Mouse (Mus musculus): Measurements from ENCODE around the gene Slc39a3. TPM values are rescaled to one million over a fixed set of nuclear protein-coding genes. Genes with fewer than 3 reads are reported as not detected.

Slc39a3 gene
- polyA plus RNA-seq, 1 experiment from 2014 or later: 17.4 TPM

GRCm38 (mm10) chr10:81033586-81033985 is 3.6 kb downstream of the Slc39a3 start:
- Histone ChIP-seq H3K9me3 (replicated peaks) (no peaks in the 10 kb centered on the region), H3K36me3 (peaks cover 31% of the 10 kb centered on the region), H3K4me1 (peaks cover 18% of the 10 kb centered on the region), H3K27ac (replicated peaks) (no peak overlapping the region), H3K27me3 (ENCODE audit: low read depth, poor library complexity, severe bottlenecking) (no peaks in the 10 kb centered on the region), H3K4me3 (no peak overlapping the region)
- WGBS: 84% methylated on average over 10 of the region's 10 CpGs
- no peak for DNase-seq (ENCODE audit: low spot score)

- Histone ChIP-seq H3K4me3 (no peak overlapping the region), H3K9me3 (replicated peaks) (no peaks in the 10 kb centered on the region), H3K4me1 (peaks cover 18% of the 10 kb centered on the region), H3K27ac (replicated peaks) (no peak overlapping the region), H3K36me3 (peaks cover 31% of the 10 kb centered on the region), H3K27me3 (ENCODE audit: low read depth, poor library complexity, severe bottlenecking) (peaks cover 24% of the 10 kb centered on the region)
- DNase-seq (ENCODE audit: low spot score): no peak
- 75% methylated on average over 10 of the region's 10 CpGs for WGBS
These were observed 8.2 kb downstream of the Slc39a3 start for GRCm38 (mm10) chr10:81029031-81029430.

DNA sequence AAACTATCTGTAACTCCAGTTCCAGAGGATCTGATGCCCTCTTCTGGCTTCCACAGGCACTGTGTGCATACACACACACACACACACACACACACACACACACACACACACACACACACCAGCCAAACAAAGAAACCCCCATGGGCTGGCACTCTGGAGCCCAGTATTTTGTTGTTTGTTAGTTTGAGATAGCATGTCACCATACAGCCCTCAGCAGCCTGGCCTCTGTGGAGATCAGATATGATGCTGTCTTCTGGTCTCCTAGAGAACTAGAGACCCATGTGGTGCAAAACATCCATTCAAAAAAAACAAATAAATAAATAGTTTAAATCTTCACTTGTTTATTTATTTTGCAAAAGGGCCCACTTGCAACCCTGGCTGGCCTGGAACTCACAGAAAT is 9.0 kb downstream of the Slc39a3 start:
- Histone ChIP-seq H3K36me3 (peaks cover 26% of the 10 kb centered on the region), H3K27ac (replicated peaks) (no peak overlapping the region), H3K9me3 (replicated peaks) (no peaks in the 10 kb centered on the region), H3K4me1 (peaks cover 18% of the 10 kb centered on the region), H3K27me3 (ENCODE audit: low read depth, poor library complexity, severe bottlenecking) (peaks cover 32% of the 10 kb centered on the region), H3K4me3 (no peak overlapping the region)
- no peak for DNase-seq (ENCODE audit: low spot score)

DNA sequence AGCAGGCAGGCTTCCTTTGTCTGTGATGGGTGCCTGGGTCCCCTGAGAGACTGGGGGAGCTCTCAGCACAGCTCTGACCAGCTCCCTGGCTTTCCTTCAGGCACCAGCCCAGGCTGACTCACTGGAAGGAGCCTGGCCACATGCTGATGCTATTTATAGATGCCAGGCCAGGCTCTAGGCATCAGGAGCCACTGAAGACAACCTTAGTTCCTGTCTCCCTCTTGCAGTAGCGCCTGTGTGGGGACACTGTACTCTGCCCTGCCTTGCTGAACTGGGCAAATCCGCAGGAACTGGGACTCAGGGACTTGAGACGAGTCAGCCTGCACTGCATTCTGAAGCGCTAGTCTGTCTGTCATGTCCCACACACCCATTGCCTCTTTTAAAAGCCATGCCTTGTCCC is 9.9 kb downstream of the Slc39a3 start:
- Histone ChIP-seq H3K4me1 (peaks cover 19% of the 10 kb centered on the region), H3K27me3 (ENCODE audit: low read depth, poor library complexity, severe bottlenecking) (peaks cover 41% of the 10 kb centered on the region), H3K9me3 (replicated peaks) (no peaks in the 10 kb centered on the region), H3K27ac (replicated peaks) (no peak overlapping the region), H3K36me3 (peaks cover 19% of the 10 kb centered on the region), H3K4me3 (no peak overlapping the region)
- 80% methylated on average over 4 of the region's 4 CpGs for WGBS
- no peak for DNase-seq (ENCODE audit: low spot score)

DNA sequence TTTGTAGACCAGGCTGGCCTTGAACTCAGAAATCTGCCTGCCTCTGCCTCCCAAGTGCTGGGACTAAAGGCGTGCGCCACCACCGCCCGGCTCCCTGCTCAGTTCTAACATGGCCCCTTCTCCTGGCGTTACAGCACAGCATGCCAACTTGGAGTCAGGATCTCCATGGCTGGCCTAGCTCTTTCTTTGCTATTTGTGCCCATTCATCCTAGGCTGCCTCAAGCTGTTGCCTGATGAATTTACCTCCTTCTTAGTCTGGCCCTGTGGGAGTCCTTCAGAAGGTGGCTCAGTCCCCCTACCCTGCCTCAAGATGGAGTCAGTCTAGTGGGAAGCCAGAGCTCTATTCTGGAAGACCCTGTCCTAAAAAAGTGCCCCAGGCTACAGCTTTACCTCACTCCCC is 10.4 kb downstream of the Slc39a3 start:
- peaks cover 23% of the 10 kb centered on the region for H3K4me1 ChIP-seq
- H3K27ac ChIP-seq (replicated peaks): no peak overlapping the region
- WGBS: 93% methylated on average over 5 of the region's 5 CpGs
- H3K36me3 ChIP-seq: peaks cover 18% of the 10 kb centered on the region
- no peak for DNase-seq (ENCODE audit: low spot score)
- peaks cover 45% of the 10 kb centered on the region for H3K27me3 ChIP-seq (ENCODE audit: low read depth, poor library complexity, severe bottlenecking)
- H3K9me3 ChIP-seq (replicated peaks): no peaks in the 10 kb centered on the region
- H3K4me3 ChIP-seq: no peak overlapping the region

- Histone ChIP-seq H3K9me3 (replicated peaks) (no peaks in the 10 kb centered on the region), H3K36me3 (peaks cover 8% of the 10 kb centered on the region), H3K27ac (replicated peaks) (peak within 1 kb of the TSS; percentile 76), H3K4me3 (peak within 1 kb of the TSS; percentile 62), H3K4me1 (peaks cover 27% of the 10 kb centered on the region), H3K27me3 (ENCODE audit: low read depth, poor library complexity, severe bottlenecking) (peaks cover 56% of the 10 kb centered on the region)
- 57% methylated on average over 12 of the region's 12 CpGs for WGBS
- DNase-seq (ENCODE audit: low spot score): no peak
These were observed 11.5 kb downstream of the Slc39a3 start, which contains the start of gene Diras1 for GRCm38 (mm10) chr10:81025639-81026275. Gene Diras1, minus strand, starts transcription at chr10:81025662.

DNA sequence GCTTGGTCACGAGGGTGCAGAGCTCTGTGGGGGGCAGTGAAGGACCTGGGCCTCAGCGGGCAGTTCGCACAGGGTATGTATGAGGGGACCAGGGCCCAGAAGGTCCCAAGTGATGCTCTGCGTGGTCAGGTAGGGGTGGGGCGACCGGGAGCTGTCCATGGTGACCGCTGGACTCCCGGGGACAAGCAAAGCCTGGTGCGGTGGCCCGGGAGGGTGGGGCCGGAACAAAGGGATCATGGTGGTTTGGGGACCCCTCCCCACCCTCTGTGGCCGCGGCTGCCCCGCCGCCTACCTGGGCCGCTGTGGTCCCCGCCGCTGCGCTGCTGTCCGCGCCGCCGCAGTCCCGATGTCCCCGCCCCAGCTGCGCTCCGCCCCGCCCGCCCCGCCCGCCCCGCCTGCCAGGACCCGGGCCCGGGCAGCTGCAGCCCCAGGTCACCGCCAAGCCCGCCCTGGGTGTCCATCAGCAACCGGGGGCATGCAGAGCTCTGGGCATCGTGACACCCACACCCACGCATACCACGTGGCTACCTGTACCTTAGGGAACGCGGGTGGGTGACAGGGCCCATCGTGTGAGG is 12.1 kb downstream of the Slc39a3 start:
- Histone ChIP-seq H3K4me1 (peaks cover 27% of the 10 kb centered on the region), H3K27ac (replicated peaks) (peak overlapping the region; percentile 76), H3K36me3 (peaks cover 2% of the 10 kb centered on the region), H3K9me3 (replicated peaks) (no peaks in the 10 kb centered on the region), H3K4me3 (peak overlapping the region; percentile 62), H3K27me3 (ENCODE audit: low read depth, poor library complexity, severe bottlenecking) (peaks cover 58% of the 10 kb centered on the region)
- DNase-seq (ENCODE audit: low spot score): no peak
- WGBS: 2% methylated on average over 43 of the region's 43 CpGs

GRCm38 (mm10) chr10:81024346-81024937 is 12.8 kb downstream of the Slc39a3 start:
- peaks cover 28% of the 10 kb centered on the region for H3K4me1 ChIP-seq
- DNase-seq (ENCODE audit: low spot score): no peak
- H3K27me3 ChIP-seq (ENCODE audit: low read depth, poor library complexity, severe bottlenecking): peaks cover 58% of the 10 kb centered on the region
- peak overlapping the region; percentile 62 for H3K4me3 ChIP-seq
- 78% methylated on average over 5 of the region's 5 CpGs for WGBS
- no peaks in the 10 kb centered on the region for H3K9me3 ChIP-seq (replicated peaks)
- peak overlapping the region; percentile 76 for H3K27ac ChIP-seq (replicated peaks)
- H3K36me3 ChIP-seq: no peaks in the 10 kb centered on the region

GRCm38 (mm10) chr10:81022744-81023143 is 14.5 kb downstream of the Slc39a3 start:
- 69% methylated on average over 8 of the region's 8 CpGs for WGBS
- no peaks in the 10 kb centered on the region for H3K36me3 ChIP-seq
- peaks cover 58% of the 10 kb centered on the region for H3K27me3 ChIP-seq (ENCODE audit: low read depth, poor library complexity, severe bottlenecking)

DNA sequence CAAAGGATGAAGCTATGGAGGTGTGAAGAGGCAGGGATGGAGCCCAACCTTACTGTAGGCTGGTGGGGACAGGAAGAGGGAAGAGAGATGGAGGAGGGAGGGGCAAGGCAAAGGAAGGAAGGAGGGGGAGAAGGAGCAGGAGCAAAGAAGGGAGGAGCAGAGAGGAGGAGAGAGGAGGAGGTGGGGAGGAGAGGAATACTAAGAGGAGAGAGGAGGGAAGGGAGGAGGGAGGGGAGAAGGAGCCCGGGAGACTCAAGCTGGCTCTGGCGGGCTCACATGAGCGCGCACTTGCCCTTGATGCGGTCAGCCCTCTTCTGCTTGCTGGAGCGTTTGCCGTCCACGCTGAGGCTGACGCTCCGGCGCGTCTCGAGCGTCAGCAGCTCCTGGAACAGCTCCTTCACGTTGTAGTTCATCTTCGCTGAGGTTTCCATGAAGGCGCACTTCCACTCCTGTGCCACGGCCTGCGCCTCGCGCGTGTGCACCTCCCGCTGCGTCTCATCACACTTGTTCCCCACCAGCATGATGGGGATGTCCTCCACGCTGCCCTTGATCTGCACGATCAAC is 15.6 kb downstream of the Slc39a3 start:
- no peaks in the 10 kb centered on the region for H3K9me3 ChIP-seq (replicated peaks)
- H3K27me3 ChIP-seq (ENCODE audit: low read depth, poor library complexity, severe bottlenecking): peaks cover 58% of the 10 kb centered on the region
- peak overlapping the region; percentile 27; the same call in 1 of the 2 replicates for H3K4me3 ChIP-seq
- DNase-seq (ENCODE audit: low spot score): no peak
- H3K27ac ChIP-seq (replicated peaks): no peak overlapping the region
- peaks cover 29% of the 10 kb centered on the region for H3K4me1 ChIP-seq
- H3K36me3 ChIP-seq: no peaks in the 10 kb centered on the region
- 15% methylated on average over 26 of the region's 26 CpGs for WGBS

More at GRCm38 (mm10) chr10:81022744-81023143, 14.5 kb downstream of the Slc39a3 start:
- peaks cover 29% of the 10 kb centered on the region for H3K4me1 ChIP-seq
- DNase-seq (ENCODE audit: low spot score): no peak
- H3K4me3 ChIP-seq: no peak overlapping the region
- H3K27ac ChIP-seq (replicated peaks): no peak overlapping the region
- H3K9me3 ChIP-seq (replicated peaks): no peaks in the 10 kb centered on the region

DNA sequence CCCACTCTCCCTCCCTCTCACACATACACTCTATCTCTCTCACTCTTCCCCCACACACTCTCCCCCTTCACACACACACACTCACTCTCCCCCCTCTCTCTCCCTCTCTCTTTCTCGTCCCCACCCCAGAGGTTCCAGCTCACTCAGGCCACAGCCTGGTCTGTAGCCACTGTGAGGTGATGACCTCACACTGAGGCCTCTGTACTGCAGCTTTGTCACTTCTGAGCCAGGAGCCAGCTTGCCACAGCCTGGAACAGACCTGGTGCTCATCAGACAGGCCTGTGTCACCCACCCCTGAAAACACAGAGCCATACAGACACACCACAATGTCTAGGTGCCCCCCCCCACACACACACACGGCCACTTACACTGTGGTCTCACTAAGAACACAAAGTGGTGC is 17.0 kb downstream of the Slc39a3 start:
- Histone ChIP-seq H3K27ac (replicated peaks) (no peak overlapping the region), H3K27me3 (ENCODE audit: low read depth, poor library complexity, severe bottlenecking) (peaks cover 46% of the 10 kb centered on the region), H3K4me3 (no peak overlapping the region), H3K9me3 (replicated peaks) (no peaks in the 10 kb centered on the region), H3K36me3 (no peaks in the 10 kb centered on the region), H3K4me1 (peaks cover 29% of the 10 kb centered on the region)
- no peak for DNase-seq (ENCODE audit: low spot score)
- 58% methylated on average over 2 of the region's 2 CpGs for WGBS

DNA sequence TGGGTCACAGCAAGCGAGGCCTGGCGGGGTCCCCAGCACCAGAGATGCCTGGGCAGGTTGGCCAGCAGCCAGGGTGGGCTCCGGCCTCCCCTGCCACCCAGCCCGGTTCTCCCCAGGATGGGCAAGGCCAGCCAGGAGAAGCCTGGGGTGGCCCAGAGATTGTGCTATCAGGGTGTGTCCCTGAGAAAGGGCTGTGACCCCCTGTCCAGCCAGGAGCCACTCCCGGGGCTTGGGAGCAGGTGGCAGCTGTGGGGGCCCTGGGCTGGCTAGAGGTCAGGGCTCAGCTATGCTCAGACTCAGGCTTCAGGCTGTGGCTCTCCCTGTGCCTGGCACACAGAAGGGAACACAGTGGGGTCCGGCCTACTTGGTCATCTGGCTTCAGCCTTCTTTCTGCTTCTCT is 17.5 kb downstream of the Slc39a3 start:
- Histone ChIP-seq H3K9me3 (replicated peaks) (no peaks in the 10 kb centered on the region), H3K27me3 (ENCODE audit: low read depth, poor library complexity, severe bottlenecking) (peaks cover 41% of the 10 kb centered on the region), H3K4me1 (peaks cover 28% of the 10 kb centered on the region), H3K36me3 (no peaks in the 10 kb centered on the region), H3K27ac (replicated peaks) (peak overlapping the region; percentile 49), H3K4me3 (no peak overlapping the region)
- WGBS: 83% methylated on average over 6 of the region's 6 CpGs
- DNase-seq (ENCODE audit: low spot score): no peak

DNA sequence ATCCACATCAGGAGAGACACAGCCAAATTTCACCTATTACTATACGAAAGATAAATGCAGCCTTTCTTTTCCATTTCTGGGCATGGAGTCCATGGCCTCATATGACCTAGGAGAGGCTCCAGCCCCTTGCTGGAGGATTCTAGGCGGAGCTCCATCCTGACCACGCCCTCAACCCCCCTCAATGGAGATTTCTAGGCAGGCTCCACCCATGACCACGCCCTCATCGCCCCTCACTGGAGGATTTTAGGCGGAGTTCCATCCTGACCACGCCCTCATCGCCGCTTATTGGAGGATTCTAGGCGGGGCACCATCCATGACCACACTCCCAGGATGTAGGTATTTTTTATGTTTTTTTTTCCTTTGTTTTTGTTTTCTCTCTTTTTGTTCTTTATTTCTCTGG is 18.9 kb downstream of the Slc39a3 start:
- Histone ChIP-seq H3K4me3 (no peak overlapping the region), H3K4me1 (peaks cover 35% of the 10 kb centered on the region), H3K27me3 (ENCODE audit: low read depth, poor library complexity, severe bottlenecking) (peaks cover 35% of the 10 kb centered on the region), H3K27ac (replicated peaks) (no peak overlapping the region), H3K36me3 (no peaks in the 10 kb centered on the region), H3K9me3 (replicated peaks) (no peaks in the 10 kb centered on the region)
- 39% methylated on average over 10 of the region's 10 CpGs for WGBS
- peak; percentile 42 for DNase-seq (ENCODE audit: low spot score)
